Mouse (Mus musculus) mouse trophoblast stem cell (cell line): ENCODE data around the gene Emc9.

Source experiments
- in situ Hi-C, 2 experiments: fragments of 300-500 bp; cut with MseI, MboI; formaldehyde crosslinking; loops; 2 replicates in 1 of 2; 3 replicates in 1 of 2; pipeline ENCODE4 v1.15.1; 2025

Gene Emc9

DNA sequence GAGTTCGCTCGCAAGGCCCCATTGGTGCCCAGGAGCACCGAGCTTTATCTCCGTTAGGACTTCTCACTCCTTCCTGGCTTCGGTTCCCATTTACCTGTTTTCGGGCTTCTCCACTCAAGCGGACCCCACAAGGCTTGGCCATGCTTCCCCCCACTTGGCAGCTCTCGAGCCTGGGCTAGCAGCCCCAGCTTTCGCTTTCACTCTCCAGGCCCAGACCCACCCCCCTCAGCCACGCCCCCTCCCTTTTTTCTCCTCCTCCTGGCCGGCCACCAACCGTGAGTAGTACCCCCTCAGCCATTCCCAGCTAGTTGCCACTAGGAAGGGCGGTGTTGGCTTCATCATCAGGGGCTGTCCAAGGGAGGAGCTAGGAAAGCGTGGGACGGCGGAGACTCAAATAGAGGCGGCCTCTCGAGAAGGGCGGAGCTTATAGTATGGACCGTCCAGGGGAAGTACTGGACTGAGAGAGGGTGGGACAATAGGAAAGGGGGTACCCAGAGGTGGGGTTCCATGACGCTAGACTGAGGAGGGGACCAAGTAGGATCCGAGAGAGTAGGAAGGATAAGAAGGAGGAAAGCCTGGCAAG, 5.7 kb upstream of the Emc9 start, which contains the start of gene Psme2:
TSS of gene Psme2 (minus strand) at position 366 of the 583 bp plus-strand sequence.
- in situ Hi-C loops = no loop called here

DNA sequence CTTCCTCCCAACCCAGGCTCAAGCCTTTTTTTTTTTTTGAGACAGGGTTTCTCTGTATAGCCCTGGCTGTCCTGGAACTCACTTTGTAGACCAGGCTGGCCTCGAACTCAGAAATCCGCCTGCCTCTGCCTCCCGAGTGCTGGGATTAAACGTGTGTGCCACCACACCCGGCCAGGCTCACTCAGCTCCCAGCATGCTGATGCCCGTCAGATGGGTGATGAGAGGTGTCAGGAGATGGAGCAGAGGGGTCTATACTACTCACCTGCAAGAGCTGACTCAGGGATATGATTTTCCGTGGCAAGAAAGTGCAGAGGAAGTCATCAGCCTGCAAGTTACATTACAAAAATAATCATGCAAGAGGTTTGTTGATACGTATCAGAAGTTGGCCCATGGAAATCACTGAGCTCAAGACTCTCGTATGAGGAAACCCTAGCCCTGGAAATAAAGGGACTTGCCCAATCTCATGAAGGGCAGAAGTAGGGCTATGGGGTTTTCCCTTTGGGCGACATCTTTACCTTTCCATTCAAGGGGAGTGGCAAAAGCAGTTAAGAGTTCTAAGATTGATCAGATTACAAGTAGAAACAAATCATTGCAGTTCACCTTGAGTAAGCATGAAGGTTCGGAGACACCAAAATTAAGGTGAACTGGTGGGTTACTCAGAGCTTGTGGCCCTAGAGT, 4.8 kb upstream of the Emc9 start:
- in situ Hi-C loops = no loop called here

DNA sequence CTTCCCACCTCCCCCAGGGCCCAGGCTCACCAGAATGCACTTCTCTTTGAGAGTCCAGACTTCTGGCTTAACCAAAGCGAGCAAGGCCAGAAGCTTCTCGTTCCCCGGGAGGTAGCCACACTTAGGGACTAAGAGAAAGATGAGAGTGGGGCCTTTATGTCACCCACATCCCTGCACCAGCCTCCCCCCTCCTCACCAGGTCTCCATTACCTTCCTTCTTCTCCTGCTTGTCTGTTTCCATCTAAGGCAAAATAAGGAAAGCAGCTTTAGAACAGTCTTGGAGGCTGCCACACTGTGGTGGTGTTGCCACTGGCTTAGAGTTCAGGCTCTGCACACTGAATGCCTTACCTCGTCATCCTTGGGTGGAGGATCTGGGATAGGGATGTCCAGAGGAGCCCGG, 4.2 kb upstream of the Emc9 start:
- in situ Hi-C loops = no loop called here

DNA sequence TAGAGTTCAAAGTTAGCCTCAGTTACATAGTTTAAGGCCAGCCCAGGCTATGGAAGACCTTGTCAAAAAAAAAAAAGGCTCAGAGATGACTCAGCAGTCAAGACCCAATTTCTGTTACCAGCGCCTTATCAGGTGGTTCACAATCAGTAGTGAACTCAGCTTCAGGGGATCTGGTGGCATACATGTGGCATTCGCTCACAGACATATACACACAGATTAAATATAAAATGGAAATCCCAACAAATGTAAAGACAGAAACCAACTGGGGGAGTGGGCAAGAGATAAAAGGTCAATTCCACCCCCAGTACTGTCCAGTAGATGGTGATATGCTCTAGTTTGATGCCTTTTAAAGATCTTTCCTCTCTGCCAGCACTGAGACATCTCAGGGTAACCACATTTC, 1.0 kb upstream of the Emc9 start:
- in situ Hi-C loops = no loop called here

DNA sequence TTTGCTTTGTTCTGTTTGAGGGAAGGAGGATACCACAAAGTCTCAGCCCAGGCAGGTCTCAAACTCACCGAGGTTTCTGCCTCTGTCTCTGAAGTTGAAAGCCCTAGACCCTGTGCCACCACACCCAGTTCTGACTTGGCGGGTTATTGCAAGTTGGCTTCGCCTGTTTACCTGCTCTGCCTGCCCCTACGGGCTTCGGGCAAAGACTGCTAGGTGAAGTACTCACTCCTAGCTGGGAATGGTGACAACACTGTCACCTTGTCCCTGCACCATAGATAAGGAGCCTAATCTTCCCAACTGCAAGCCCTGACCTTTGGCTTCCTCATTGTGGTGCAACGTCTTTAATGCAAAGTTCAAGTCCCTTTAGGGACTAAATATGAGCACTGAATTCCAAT, 461 bp upstream of the Emc9 start:
- in situ Hi-C loops = no loop called here

DNA sequence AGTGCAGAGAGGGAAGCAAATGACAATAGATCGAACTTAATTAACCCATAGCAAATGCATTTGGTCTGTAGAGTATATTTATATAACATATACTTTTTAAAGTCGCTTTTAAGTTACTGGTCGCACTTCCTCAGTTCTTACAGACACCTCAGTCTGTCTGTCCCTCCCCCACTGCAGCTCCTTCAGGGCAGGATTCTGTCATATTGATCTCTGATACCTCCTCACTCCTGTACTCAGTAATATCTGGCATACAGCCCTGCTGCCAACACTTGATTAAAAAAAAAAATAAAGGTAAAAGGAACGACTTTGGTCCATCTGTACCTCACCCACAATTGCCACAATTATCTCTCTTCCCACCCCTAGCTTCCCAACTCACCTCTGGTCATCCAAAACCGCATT, 800 bp downstream of the Emc9 start:
- in situ Hi-C loops = no loop called here

DNA sequence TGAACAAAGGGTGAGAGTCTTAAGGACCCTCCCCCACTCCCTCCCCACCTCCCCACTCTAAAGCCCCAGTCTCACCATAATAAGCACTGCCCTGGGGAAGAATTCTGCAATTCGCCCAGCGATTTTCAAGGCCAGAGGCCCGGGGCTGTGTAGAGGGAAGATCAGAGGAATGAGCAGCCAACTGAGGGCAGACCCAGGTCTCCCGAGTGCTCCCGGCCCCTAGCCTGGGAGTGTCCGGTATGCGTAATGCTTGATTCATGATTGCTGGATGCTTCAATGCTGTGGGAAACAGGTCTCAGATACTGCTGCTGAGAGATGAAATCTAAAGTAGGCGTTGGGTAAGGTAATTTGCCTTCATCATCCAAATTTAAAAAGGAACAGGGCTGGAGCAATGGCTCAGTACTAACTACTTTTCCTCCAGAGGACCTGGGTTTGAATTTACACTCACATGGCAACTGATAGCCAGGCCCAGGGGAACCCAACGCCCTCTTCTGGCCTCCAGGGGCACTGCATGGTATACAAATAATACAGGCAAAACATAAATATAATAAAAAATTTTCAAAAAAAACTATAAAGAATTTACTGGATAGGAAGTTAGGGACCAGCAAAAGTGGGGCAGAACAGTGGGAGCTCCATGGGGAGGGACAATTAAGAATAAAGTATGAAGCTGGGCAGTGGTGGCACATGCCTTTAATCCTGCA, 3.0 kb downstream of the Emc9 start:
- in situ Hi-C loops = no loop called here

DNA sequence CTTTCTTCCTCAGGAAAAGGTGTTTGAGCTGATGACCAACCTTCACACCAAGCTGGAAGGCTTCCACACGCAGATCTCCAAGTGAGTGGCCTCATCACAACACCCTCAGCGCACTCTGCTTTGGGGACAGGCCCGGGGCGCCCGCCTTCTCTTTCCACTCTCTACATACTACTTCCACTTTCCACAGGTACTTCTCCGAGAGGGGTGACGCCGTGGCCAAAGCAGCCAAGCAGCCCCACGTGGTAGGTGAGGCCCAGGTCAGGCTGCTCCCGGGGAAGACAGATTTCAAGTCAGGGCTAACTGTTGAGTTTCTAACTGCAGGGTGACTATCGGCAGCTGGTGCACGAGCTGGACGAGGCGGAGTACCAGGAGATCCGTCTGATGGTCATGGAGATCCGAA, 4.4 kb downstream of the Emc9 start:
- in situ Hi-C loops = no loop called here

DNA sequence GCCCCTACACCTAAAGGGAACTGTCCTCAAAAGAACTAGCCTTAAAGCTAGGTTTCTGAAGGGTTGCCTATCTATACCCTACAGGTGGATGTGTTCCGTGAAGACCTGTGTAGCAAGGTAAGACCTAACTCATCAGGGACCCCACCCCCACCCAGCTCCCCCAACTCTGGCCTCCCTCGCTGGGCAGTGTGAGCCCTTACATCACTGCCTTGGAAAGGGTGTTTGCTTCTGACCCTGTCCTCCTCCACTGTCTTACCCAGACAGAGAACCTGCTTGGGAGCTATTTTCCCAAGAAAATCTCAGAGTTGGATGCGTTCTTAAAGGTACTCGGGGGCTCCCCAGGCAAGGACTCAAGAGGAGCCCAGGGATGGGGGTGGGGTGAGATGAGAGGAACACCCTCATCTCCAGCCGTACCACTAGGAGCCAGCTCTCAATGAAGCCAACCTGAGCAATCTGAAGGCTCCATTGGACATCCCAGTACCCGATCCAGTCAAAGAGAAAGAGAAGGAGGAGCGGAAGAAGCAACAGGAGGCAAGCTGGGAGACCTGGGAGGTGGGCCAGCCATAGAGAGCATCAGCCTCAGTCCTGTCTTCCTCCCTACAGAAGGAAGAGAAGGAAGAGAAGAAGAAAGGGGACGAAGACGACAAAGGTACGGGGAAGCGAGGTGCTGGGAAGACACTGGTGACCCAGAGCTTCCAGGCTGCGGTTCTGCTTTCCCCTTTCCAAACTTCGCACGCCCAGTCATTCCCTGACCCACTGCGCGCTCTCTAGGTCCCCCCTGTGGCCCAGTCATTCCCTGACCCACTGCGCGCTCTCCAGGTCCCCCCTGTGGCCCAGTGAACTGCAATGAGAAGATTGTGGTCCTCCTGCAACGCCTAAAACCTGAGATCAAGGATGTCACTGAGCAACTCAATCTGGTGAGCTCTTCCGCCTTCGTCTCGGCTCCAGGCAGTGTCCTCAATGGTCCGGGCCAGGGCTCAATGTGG, 5.3 kb downstream of the Emc9 start:
- in situ Hi-C loops = no loop called here

DNA sequence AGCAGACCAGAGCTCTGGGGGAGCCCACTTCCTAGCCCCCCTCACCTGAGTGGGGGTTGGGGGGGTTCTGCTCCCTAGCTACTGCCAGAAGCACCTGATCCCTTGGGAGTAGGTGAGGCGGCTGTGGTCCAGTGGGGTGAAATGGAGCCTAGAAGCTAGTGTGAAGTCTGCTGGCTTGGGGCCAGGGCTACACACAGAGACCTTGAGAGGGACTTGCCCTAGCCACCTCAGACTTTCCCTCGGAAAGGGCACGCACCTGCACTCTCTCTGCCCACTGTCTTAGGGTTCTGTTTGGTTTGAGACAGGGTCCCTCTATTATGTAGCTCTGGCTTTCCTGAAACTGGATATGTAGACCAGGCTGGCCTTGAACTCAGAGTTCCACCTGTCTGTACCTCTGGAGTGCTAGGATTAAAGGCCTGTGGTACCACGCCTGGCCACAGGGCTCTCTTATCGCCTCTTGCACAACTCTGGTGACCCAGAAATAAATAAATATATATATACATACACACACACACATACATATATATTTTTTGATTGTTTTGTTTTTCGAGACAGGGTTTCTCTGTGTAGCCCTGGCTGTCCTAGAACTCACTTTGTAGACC, 6.3 kb downstream of the Emc9 start:
- in situ Hi-C loops = no loop called here

DNA sequence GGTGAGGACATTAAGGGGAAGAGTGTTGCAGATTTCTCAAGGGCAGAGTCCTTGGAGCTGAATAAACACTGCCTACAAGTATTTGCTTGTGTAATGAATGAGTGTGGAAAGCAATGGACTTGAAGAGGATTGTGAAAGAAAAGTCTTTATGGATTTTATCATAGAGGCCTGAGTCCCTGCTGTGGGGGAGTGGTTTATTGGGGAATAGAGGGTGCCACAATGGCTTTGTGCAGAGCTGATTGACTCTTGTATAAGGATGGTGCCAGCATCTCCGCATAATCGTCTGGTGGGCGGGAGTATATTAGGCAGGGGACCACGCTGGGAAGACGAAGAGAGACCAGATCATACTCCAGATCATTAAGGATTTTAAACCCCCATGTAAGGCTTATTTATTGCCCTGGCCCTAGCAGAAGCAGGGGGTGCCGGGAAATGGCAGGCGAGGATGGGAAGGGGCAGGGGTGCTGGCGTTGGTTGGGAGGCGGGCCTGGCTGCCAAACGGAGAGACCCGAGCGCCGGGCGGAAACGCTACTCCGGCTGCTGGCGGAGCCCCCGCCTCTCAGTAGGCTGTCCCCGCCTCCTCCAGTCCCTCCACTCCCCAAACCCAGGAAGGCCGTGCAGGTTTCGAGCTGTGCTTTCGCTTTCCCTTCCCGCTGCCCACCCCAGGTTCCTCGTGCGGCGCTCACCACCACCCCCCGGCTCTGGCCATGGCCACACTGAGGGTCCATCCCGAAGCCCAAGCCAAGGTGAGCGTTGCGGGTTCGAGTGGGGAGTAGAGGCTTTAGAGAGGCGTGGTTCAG, 7.0 kb downstream of the Emc9 start, which contains the start of gene Psme1:
TSS of gene Psme1 (plus strand) at position 253 of the 797 bp plus-strand sequence.
- in situ Hi-C loops = no loop called here

DNA sequence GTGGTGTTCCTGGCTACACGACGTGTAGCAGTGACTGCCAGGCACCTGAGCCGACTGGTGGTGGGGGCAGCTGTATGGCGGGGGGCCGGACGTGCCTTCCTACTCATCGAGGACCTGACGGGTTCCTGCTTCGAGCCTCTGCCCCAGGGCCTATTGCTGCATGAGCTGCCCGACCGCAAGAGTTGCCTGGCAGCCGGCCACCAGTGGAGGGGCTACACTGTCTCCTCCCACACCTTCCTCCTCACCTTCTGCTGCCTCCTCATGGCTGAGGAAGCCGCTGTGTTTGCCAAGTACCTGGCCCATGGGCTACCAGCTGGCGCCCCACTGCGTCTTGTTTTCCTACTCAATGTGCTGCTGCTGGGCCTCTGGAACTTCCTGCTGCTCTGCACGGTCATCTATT, 8.7 kb downstream of the Emc9 start:
- in situ Hi-C loops = no loop called here

DNA sequence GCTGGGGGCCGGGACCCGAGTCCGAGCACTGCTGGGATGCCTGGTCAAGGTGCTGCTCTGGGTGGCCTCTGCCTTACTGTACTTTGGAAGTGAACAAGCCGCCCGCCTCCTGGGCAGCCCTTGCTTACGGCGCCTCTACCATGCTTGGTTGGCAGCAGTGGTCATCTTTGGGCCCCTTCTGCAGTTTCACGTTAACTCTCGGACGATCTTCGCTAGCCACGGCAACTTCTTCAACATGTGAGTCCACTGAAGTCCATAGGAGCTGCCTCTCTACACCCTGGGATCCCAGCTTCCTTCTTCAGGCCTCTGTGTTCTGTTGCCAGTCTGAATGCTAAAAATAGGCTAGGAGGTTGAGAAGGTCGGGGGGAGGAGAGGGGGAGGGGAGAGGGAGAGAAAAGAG, 9.4 kb downstream of the Emc9 start:
- in situ Hi-C loops = no loop called here

DNA sequence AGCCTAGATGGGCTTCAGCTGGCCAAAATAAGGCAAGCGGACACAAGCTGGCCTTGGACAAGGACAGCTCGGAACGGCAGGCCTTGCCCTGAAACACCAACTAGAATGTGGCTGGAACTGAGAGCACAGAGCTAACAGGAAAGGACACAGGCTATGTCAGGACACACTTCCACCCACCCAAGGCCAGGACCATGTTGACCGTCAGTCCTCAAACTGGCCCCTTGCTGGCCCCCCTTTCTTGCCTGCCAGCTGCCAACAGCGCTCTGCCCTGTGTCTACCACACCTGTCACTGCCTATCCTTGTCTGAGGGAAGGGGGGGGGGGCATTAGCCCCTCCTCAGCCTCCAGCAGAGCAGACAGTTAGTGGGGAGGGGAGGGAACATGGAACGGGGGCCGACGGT, 9.8 kb downstream of the Emc9 start, which contains the start of gene Fitm1:
TSS of gene Fitm1 (plus strand) at position 316 of the 400 bp plus-strand sequence.
- in situ Hi-C loops = no loop called here

DNA sequence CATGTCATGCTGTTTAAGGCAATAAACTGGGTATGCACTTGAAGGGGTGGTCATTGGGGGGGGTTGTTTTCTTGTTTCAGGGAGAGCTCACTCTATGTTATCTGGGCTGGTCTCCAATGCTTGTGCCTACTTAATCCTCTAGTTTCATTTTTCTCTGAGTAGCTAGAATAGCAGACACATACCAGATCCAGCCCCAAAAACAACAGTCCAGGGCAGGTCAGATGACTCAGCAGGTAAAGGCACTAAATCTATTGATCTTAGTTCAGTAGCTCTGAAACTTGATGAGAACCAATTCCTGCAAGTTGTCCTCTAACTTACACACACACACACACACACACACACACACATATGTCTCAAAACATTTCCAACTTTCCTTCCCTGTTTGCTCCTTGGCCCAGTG, 13.3 kb downstream of the Emc9 start:
- in situ Hi-C loops = no loop called here

DNA sequence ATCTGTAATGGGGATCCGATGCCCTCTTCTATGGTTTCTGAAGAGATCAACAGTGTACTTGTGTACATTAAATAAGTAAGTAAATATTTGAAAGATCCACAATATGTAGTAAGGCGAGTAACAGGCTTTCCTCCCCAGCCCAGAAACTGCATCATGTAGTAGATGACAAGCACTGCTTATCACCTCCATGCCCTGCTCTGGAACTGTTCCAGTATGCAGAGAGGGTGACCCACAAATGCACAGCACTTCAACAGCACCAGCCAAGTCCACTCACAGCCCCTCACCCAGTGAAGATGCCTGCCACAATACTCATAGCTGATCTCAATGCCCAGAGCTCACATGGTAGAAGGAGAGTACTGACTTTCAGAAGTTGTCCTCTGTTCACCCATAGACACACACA, 14.5 kb downstream of the Emc9 start:
- in situ Hi-C loops = no loop called here

DNA sequence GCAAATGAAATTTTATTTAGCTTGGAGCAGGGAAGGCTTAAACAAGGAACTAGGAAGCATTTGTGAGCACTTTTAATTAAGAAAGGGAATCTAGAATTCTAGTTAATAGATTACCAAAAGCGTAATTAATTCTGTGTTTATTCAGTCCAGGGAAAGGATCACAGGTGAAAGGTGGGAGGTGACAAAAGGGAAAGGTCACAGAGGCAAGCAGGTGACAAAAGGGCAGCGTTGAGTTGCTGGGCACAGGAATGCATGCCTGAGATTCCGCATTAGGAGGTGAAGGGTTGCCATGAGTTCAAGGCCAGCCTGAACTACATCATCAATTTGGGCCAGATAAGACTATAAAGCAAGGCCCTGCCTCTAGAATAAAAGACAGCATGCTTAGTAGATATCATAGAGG, 17.6 kb downstream of the Emc9 start:
- in situ Hi-C loops = no loop called here

DNA sequence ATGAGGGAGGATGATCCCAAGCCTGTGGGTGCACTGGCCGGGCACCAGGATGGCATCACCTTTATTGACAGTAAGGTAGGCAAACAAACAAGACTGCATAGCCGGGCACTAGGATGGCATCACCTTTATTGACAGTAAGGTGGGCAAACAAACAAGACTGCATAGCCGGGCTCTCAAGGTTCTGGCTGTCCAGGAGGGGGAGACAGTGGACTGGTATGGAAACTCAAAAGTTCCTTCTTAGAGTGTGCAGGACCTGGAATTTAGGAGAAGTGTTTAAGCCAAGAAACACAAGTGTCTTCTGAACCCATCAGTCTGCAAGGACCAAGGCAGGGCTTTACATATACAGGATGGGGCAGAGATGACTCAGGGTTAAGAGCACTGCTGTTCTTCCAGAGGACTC, 19.4 kb downstream of the Emc9 start:
- in situ Hi-C loops = no loop called here

DNA sequence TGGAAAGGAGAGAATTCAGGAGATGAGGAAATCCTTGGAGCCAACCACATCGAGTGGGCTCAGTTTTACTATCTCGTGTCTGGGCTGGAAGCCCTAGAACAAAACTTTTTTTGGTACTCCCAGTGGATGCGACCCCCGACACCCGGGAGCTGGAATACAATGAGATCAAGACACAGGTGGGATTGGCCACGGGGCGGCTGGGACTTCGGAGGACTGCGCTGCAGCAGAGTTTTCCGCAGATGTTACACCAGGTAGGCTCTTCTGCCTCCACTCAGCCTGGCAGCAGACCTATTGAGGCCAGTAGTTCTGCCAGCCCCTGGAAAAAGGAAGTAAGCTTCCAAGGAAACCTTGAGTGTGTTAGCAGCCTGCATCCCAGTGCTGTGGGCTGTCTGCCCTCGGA, 21.9 kb downstream of the Emc9 start:
- in situ Hi-C loops = no loop called here

DNA sequence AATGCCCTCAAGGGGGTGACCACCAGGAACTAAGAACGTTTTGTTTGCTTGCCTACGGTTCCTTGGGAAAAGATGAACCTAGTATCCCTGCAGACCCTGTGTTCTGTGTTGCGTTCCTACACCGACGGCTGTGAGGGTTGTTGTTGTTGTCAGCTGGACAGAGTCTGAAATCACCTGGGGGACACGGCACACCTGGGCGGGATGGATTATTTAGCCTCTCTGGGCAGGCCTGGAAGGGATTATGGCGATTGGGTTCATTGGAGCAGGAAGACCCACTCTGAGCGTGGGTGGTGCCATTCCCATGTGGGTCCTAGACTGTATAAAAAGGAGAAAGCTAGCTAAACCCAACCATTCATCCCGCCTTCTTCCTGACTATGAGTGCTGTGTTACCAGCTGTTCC, 23.2 kb downstream of the Emc9 start:
- in situ Hi-C loops = no loop called here
